Mouse (Mus musculus): ENCODE measurements around the gene Gm10518.
A peak's percentile ranks its signal among the peaks of the same experiment; 100 is the strongest.
"Not testable (repeated sequence)": the region's sequence is repeated elsewhere in the genome, so short reads cannot be mapped to it uniquely, and the experiment has no call there.

Gm10518 gene

GRCm38 (mm10) chr1:179802610-179803512 lies at the start of gene Gm10518:
Gm10518 (plus strand) TSS chr1:179803376.
- DNase-seq, result peak; percentile 69 to 81

GRCm38 (mm10) chr1:179756477-179756876 lies 46.7 kb upstream of the Gm10518 start:
- no peak for DNase-seq

- DNase-seq, result no peak
Observed at GRCm38 (mm10) chr1:179760086-179760485, 43.1 kb upstream of the Gm10518 start.

- DNase-seq, result no peak
Observed at GRCm38 (mm10) chr1:179760553-179760952, 42.6 kb upstream of the Gm10518 start.

GRCm38 (mm10) chr1:179776831-179777230 lies 26.3 kb upstream of the Gm10518 start:
- DNase-seq, result no peak

- DNase-seq, result no peak
Observed at GRCm38 (mm10) chr1:179784098-179784497, 19.1 kb upstream of the Gm10518 start.

- DNase-seq, result no peak
Observed at GRCm38 (mm10) chr1:179785502-179785901, 17.7 kb upstream of the Gm10518 start.

- no peak for DNase-seq
Observed at GRCm38 (mm10) chr1:179787281-179787680, 15.9 kb upstream of the Gm10518 start.

GRCm38 (mm10) chr1:179798794-179799193 lies 4.4 kb upstream of the Gm10518 start:
- DNase-seq, result no peak

- peak; percentile 98 for DNase-seq
Observed at GRCm38 (mm10) chr1:179803513-179804139, 450 bp downstream of the Gm10518 start, which contains the start of gene Ahctf1. Ahctf1 (minus strand) TSS chr1:179803680.

- DNase-seq, result peak; percentile 38 to 56
Observed at GRCm38 (mm10) chr1:179804140-179804881, 1.1 kb downstream of the Gm10518 start.

GRCm38 (mm10) chr1:179805751-179806150 lies 2.6 kb downstream of the Gm10518 start:
- no peak for DNase-seq

- no peak for DNase-seq
Observed at GRCm38 (mm10) chr1:179807468-179807867, 4.3 kb downstream of the Gm10518 start.

GRCm38 (mm10) chr1:179808300-179808699 lies 5.1 kb downstream of the Gm10518 start:
- DNase-seq, result no peak

GRCm38 (mm10) chr1:179813385-179813784 lies 10.2 kb downstream of the Gm10518 start:
- no peak for DNase-seq

- no peak for DNase-seq
Observed at GRCm38 (mm10) chr1:179814616-179815015, 11.4 kb downstream of the Gm10518 start.

- not testable (repeated sequence) for DNase-seq
Observed at GRCm38 (mm10) chr1:179818490-179819278, 15.5 kb downstream of the Gm10518 start.

GRCm38 (mm10) chr1:179824549-179824948 lies 21.4 kb downstream of the Gm10518 start:
- no peak for DNase-seq

GRCm38 (mm10) chr1:179828051-179828450 lies 24.9 kb downstream of the Gm10518 start:
- DNase-seq, result no peak

GRCm38 (mm10) chr1:179828900-179829299 lies 25.7 kb downstream of the Gm10518 start:
- no peak for DNase-seq

- no peak for DNase-seq
Observed at GRCm38 (mm10) chr1:179832710-179833240, 29.6 kb downstream of the Gm10518 start.

- no peak for DNase-seq
Observed at GRCm38 (mm10) chr1:179833596-179833995, 30.4 kb downstream of the Gm10518 start.

Measured in cerebellum, adult 18-20 months (tissue).